9 mouse cellular contexts compared by ENCODE assay signal in genomic region chr3:108069231-108069870, GRCm38 (mm10). TPM values are rescaled to one million over a fixed set of nuclear protein-coding genes. Genes with fewer than 3 reads are reported as not detected.
DNase-seq lines count a peak whose midpoint lies in the region; ATAC-seq and TF ChIP-seq lines count a peak whose summit lies in the region.
"Had no signal": no experiment of that assay in that cellular context is flagged by ENCODE, and none has a peak within 500 bp of the region (broad histone marks: within the 10 kb centered on the region; RNA-seq: fewer than 3 reads in every experiment).

No protein-coding gene starts in this region.

- no peak overlapping the region for H3K4me3 ChIP-seq in liver, embryonic 14.5 days (ENCODE audit: insufficient read depth in 1 of 2, low read depth in 2 of 2, low read length in 2 of 2)
- H3K4me3 ChIP-seq: left cerebral cortex, adult 2 months; neural tube, embryonic 12.5 days had no signal

- H3K9me3 ChIP-seq in liver, embryonic 14.5 days (ENCODE audit: control insufficient read depth, low read length), result no peaks in the 10 kb centered on the region
- H3K9me3 ChIP-seq: neural tube, embryonic 12.5 days had no signal

- H3K27me3 ChIP-seq in liver, embryonic 14.5 days (ENCODE audit: control insufficient read depth, insufficient read depth, low read length), result no peaks in the 10 kb centered on the region
- H3K27me3 ChIP-seq: neural tube, embryonic 12.5 days had no signal

- ATAC-seq in liver, embryonic 14.5 days (ENCODE audit: insufficient read depth), result peak; percentile 47
- no peak for ATAC-seq in inflammation-experienced regulatory T-cells, adult 6 months

- H3K4me2 ChIP-seq in liver, embryonic 14.5 days (ENCODE audit: low read depth), result peak overlapping the region; percentile 36
- H3K4me2 ChIP-seq: neural tube, embryonic 12.5 days had no signal

- H3K27ac ChIP-seq in liver, embryonic 14.5 days, result no peak overlapping the region
- H3K27ac ChIP-seq: left cerebral cortex, adult 2 months; neural tube, embryonic 12.5 days had no signal

- DNase-seq in 416B (ENCODE audit: low read depth) (peak; percentile 52), MN1 (ENCODE audit: low spot score) (peak; percentile 58)
- DNase-seq in heart, postnatal 36 days, result peak; percentile 29 to 43
- no peak for DNase-seq in liver, embryonic 14.5 days (ENCODE audit: low read depth in 3 of 3, low spot score in 3 of 3)
- no peak for DNase-seq in right cerebral cortex, adult 18-20 months
- DNase-seq in thymus, postnatal 10 days (ENCODE audit: low spot score in 2 of 2), result no peak

- TF ChIP-seq EP300 in liver, embryonic 14.5 days (IDR thresholded peaks at IDR 0.05; ENCODE audit: low read depth), result no peak

- 42% methylated on average over 13 of the region's 13 CpGs for WGBS in liver, embryonic 14.5 days (ENCODE audit: insufficient replicate concordance)

- H3K4me1 ChIP-seq in liver, embryonic 14.5 days (replicated peaks; ENCODE audit: control insufficient read depth in 2 of 2, insufficient read depth in 2 of 2, low read length in 1 of 2), result peaks cover 6 to 20% of the 10 kb centered on the region in 2 experiments

- intact Hi-C loops in heart, postnatal 36 days (cut with DNase I), result no loop called here

- no peak overlapping the region for H3K9ac ChIP-seq in liver, embryonic 14.5 days (replicated peaks)
- H3K9ac ChIP-seq: neural tube, embryonic 12.5 days had no signal

- TF ChIP-seq CTCF in liver, embryonic 14.5 days (IDR thresholded peaks at IDR 0.05; ENCODE audit: low read depth), result no peak

- H3K36me3 ChIP-seq in liver, embryonic 14.5 days (replicated peaks; ENCODE audit: control insufficient read depth, insufficient read depth, low read depth), result peaks cover 12% of the 10 kb centered on the region

RNA-seq across cellular contexts. Expression of gene Ampd2, which starts 17.1 kb away (rescaled TPM):
- total RNA-seq in heart, postnatal 36 days (2021), result 1 to 10 TPM; 4.6 to 5.1 TPM
- 40.9 and 49.6 TPM in 2 replicates for polyA plus RNA-seq in liver, embryonic 14.5 days (2012; rRNA removed)
- polyA plus RNA-seq in liver, embryonic 14.5 days (2014; fragmentation: Nextera tagmentation; extraction: Ambion mirVana), result 34.3 and 37.8 TPM in 2 replicates
- 10 to 100 TPM; 15.6 to 26.4 (median 18.1) TPM for polyA plus RNA-seq in inflammation-experienced regulatory T-cells, adult 6 months (2017; shearing (Covaris generic))

RNA-seq across cellular contexts. Expression of gene Gnat2, which starts 23.2 kb away (rescaled TPM):
- total RNA-seq in heart, postnatal 36 days (2021), result not detected
- polyA plus RNA-seq in liver, embryonic 14.5 days (2012; rRNA removed), result 0.60 and 1.4 TPM in 2 replicates
- polyA plus RNA-seq in liver, embryonic 14.5 days (2014; fragmentation: Nextera tagmentation; extraction: Ambion mirVana), result 1.8 and 2.5 TPM in 2 replicates
- not detected for polyA plus RNA-seq in inflammation-experienced regulatory T-cells, adult 6 months (2017; shearing (Covaris generic))
- total RNA-seq: left cerebral cortex, adult 2 months had no signal

RNA-seq across cellular contexts. Expression of gene Gstm4, which starts 24.7 kb away (rescaled TPM):
- total RNA-seq in heart, postnatal 36 days (2021), result 10 to 100 TPM; 12.3 to 13.3 TPM
- 11.7 and 11.9 TPM in 2 replicates for polyA plus RNA-seq in liver, embryonic 14.5 days (2012; rRNA removed)
- polyA plus RNA-seq in liver, embryonic 14.5 days (2014; fragmentation: Nextera tagmentation; extraction: Ambion mirVana), result 17.3 and 17.7 TPM in 2 replicates
- polyA plus RNA-seq in inflammation-experienced regulatory T-cells, adult 6 months (2017; shearing (Covaris generic)), result 1 to 10 TPM; 3.1 to 5.5 (median 5.0) TPM

RNA-seq across cellular contexts. Expression of gene Gstm1, which starts 51.6 kb away (rescaled TPM):
- 100 to 1,000 TPM; 265 to 324 TPM for total RNA-seq in heart, postnatal 36 days (2021)
- 124 and 152 TPM in 2 replicates for polyA plus RNA-seq in liver, embryonic 14.5 days (2012; rRNA removed)
- polyA plus RNA-seq in liver, embryonic 14.5 days (2014; fragmentation: Nextera tagmentation; extraction: Ambion mirVana), result 275 and 312 TPM in 2 replicates
- polyA plus RNA-seq in inflammation-experienced regulatory T-cells, adult 6 months (2017; shearing (Covaris generic)), result 1 to 10 TPM; 1.1 to 2.7 (median 1.4) TPM

Comparison
In these comparisons a context has a peak if more than half of its experiments do, and no peak if none do; other contexts are left out.
1. DNase-seq: peak in 416B (single experiment), MN1 (single experiment) and heart, postnatal 36 days (2 of 2); none in liver, embryonic 14.5 days (0 of 3), right cerebral cortex, adult 18-20 months (single experiment) and thymus, postnatal 10 days (0 of 2).